Mouse (Mus musculus): ENCODE results near the gene Gba2.
"Not testable (repeated sequence)": the region's sequence is repeated elsewhere in the genome, so short reads cannot be mapped to it uniquely, and the experiment has no call there.

Gba2 gene

DNA sequence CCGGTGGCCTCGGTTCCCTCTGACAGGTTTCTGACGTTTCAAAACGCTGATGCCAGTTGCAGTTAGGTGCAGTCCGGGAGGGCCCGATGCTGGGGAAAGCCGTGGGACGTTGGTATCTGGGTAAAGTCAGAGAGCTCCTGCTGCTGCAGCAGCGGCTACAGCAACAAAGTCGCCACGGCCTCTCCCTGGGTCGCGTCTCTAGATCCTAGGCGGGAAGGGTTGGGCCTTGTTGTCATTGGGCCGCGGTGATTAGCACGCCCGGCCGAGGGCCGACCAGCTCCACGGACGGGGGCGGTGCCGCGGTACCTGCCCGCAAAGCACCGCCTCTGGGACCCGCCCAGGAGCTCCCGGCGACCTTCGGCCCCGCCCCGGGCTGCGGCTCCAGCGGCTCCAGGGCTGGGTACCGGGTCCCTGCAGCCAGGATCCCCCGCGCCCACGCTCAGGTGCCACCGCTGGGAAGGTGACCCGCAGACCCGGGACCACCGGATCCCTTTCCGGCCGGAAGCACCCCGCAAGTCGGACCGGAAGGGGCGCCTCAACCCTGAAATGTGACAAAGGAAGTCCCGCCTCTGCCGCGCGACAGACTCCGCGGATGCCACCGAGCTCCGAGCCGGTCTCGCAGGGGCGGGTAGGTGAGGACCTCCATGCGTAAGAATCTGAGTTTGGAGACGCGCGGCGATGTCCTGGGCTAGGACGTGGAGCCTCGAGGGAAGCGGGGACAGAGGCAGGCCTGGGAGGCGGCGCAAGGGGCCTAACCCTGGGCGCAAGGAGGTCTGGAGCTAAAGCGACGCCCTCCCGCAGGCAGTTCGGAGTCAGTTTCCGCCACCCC is at the start of gene Gba2, which contains the start of gene Rgp1:
TSS of gene Gba2 (minus strand) at position 498 of the 829 bp plus-strand sequence.
TSS of gene Rgp1 (plus strand) at position 340 of the 829 bp plus-strand sequence.
- DNase-seq (ENCODE audit: low read depth, low spot score): peak; percentile 74

GRCm38 (mm10) chr4:43620146-43620778 is 41.6 kb upstream of the Gba2 start:
- no peak for DNase-seq (ENCODE audit: low read depth, low spot score)

DNA sequence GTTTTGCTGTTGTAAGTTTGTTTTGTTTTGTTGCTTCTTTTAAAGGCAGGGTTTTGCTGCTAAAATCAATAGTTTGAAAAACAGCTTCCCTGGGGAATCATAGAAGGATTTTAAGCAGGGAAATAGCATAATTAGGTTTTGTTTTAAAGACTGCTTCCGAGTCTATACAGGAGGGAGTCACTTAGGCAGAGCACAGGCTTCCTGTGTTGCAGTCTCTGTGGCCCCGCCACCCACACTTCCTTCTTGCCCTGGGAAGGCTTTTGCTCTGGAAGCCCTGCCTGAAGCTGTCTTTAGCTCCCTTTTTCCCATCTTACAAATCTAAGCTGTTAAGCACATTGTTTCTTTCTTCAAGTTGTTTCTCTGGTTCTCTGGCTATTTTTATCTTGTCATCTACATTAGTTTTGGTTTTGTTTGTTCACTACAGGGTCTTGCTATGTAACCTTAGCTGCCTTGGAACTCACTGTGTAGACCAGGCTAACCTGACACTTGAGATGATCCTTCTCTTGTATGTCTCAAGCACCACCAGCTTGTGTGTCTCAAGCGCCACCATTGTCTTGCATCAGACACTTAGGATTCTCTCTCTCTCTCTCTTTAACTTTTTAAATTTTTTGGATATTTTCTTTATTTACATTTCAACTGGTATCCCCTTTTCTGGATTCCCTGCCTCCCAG is 34.5 kb upstream of the Gba2 start:
- DNase-seq (ENCODE audit: low read depth, low spot score): no peak

GRCm38 (mm10) chr4:43612534-43612933 is 33.9 kb upstream of the Gba2 start:
- DNase-seq (ENCODE audit: low read depth, low spot score): no peak

DNA sequence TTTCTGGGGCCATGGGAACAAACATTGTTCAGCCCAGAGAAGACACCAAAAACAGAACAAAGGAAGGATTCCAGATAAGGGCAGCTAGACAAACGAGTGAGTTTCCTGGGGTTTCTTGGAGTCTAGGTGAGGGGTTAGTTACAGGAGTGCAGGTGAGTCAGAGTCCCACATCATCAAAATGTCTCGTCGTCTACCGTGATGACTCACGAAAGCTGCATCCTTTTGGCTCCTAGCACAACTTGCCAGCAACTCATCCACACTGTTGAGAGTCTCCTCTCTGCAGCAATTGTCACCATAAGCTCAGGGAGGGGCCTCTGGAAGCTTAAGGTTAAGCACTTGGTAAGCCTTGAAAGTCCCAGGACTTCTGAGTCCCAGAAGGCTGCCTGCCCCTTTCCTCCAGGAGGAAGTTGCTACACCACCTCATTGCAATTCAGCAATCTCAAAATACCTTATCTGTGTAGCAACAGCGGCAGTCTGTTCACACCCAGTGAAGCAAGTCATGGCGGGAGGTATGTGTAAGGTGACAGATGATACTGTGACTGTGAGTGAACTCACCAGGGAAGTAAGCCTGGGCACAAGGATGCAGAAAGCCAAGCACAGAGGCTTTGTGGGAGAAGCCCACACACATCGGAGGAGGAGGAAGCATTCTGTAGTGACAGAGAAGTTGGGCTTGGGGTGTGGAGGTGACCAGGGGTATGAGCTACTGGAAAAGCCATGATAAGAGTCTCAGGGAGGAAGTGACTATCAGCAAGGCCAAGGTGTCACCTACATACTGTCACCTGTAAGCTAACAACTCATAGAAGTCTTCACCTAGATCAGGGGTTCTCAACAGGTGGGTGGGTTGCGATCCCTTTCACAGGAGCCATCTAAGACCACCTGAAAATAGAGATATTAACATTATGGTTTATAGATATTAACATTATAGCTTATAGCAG is 26.3 kb upstream of the Gba2 start:
- no peak for DNase-seq (ENCODE audit: low read depth, low spot score)

DNA sequence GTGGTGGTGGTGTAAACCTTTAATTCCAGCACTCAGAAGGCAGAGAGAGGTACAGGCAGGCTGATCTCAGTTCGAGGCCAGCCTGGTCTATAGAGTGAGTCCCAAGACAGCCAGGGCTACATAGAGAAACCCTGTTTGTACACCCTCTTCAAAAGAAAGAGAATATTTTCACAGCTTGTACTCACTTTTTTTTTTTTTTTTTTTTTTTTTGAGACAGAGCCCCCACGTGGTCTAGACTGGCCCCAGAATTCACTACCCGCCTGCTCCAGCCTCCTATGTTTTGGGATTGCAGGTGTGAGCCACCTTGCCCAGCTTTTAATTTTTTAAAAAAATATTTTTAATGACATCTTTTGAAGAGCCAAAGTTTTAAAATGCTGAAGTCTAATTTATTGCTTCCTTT is 25.4 kb upstream of the Gba2 start:
- no peak for DNase-seq (ENCODE audit: low read depth, low spot score)

DNA sequence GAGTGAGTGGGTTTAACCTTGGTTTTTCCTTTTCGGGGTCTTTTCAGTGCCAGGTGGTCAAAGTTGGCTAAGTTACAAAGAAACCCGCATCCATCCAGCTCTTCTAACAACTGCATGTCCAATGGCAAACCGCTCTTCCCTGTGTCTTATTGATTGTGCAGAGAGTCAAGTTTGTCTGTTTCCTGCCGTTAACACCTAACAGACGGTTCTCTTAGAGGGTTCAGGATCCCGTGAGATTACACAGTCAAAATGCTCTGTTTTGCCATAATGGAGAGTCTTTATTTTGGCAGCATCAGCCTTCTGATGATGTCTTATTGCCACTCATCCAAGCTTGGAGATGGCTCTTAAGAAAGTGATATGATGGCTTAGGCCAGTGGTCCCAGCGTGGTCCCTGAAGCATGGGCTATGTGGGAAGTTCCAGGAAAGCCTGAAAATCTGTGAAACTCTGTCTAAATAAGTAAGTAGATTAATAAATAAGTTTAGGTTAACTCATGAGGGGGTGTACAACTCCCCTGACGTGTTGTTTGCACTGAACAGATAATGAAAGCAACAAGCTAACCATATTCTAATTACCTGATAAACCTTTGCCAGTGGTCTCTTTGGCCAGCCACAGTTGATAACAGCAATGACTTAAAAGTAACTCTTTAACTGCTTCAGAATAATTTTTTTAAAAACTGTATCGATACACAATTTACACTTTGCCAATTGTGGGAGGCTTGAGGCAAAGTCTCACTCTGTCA is 21.7 kb upstream of the Gba2 start:
- DNase-seq (ENCODE audit: low read depth, low spot score): no peak

DNA sequence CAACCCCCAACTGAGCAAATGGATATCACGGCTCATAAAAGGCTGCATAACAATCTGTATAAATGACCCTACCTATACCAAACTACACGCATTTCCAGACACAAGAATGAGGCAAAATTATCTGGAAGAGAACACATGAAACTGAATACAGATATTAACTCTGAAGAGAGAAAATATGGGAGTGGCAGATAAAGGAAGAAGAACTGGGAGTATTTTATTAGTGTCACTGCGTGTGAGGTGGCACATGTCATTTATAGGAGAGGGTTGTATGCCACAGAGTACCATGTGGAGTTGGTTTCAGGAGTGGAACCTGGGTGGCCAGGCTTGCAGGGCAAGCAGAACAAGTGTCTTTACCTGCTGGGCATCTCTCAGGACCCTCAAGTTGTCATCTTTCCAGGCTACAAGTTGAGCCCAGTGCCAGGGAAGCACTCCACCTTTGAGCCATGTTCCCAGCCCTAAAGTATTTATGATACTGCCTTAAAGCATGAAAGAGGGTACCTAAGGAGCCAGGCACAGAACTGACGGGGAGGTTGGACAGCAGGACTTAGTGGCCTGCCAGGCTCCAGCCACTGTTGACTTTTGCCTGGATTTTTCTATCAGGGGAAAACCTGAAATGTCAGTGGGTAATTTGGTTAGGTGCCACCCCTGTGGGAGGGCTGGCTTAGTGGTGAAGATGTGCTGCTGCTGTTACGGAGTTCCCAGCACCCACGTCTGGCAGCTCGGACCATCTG is 20.1 kb upstream of the Gba2 start:
- no peak for DNase-seq (ENCODE audit: low read depth, low spot score)

DNA sequence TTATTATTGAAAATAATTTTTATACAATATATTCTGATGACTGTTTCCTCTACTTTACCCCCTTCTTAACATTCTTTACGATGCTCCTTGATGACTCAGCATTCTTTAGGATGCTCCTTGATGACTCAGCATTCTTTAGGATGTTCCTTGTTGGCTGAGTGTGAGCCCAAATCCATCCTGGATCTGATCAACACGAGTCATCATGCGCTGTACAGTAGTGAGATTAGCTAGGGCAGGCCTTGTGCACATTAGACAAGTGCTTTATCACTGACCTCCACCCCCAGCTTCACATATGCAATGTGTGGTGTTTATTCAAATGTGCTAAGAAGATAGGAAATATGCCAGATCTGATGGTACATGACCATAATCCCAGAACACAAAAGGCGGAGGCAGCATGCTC is 19.5 kb upstream of the Gba2 start:
- DNase-seq (ENCODE audit: low read depth, low spot score): no peak

GRCm38 (mm10) chr4:43596597-43596996 is 17.9 kb upstream of the Gba2 start:
- DNase-seq (ENCODE audit: low read depth, low spot score): not testable (repeated sequence)

DNA sequence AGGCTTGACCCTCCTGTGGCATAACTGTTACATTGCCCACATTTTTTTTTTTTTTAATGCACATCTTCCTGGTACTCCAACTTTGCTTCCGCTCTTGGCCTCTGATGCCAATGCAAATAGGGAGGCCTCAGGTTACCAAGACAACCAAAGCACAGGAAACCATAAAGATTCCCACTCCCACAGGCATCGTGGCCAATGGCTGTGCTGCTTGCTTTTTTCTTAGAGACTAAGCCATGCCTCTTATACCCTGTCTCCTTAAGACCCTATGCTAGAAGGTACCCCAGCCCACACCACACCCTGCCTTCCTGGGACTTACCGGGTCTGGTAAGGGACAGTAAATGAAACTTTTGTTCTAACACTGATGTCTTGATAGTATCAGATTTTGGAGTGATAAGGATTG is 14.8 kb upstream of the Gba2 start:
- DNase-seq (ENCODE audit: low read depth, low spot score): no peak

DNA sequence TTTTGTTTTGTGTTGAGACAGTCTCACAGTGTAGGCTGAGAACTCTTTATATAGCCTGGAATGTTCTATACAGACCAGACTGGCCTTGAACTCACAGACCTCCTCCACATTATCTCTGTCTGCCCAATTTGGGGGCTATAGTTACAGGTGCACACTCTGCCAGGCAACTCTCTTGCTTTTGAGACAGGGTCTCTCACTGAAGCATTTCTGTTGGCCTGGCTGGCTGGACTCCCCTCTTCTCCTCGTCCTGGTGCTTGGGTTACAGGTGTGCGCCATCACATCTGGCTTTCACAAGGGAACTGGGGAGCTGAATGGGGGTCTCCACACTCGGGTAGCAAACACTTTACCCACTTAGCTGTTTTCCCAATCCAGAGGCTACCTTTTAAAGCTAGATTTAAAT is 13.3 kb upstream of the Gba2 start:
- DNase-seq (ENCODE audit: low read depth, low spot score): no peak

DNA sequence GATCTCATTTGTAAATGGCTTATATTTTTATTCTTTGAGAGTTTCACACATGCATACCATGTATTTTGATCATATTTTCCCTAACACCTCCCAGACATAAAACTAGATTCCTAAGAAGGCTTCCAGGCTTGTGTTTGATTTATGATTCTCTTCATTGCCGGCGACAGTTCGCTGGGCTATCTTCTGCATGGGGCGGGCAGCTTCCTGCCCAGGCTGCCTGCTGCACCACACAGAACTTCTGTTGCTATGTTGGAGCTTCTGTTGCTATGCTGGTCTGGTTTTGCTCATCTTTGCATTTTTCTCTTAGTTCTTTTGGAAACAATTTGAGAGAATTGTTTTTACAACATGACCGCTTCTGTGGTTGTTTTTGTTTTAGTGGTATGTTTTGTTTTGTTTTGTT is 12.9 kb upstream of the Gba2 start:
- no peak for DNase-seq (ENCODE audit: low read depth, low spot score)

DNA sequence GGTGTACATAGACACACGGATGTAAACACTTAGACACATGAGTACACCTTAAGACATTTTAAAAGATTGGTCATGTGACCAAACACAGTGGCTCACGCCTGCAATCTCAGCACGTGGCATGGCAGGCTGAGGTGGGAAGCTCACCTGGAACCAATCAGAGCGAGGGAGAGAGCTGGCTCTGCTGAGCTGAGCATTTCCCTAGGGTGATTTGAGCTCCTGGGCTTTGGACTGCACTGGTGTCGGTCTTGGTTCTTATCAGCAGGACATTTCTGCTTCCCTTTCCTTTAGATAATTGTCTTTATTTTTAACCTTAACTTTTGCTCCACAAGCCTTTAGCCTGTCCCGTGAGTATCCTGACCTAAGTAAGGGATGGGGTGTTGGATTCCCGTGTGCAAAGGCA is 9.0 kb upstream of the Gba2 start:
- no peak for DNase-seq (ENCODE audit: low read depth, low spot score)

- DNase-seq (ENCODE audit: low read depth, low spot score): no peak
Measured at GRCm38 (mm10) chr4:43586411-43586810, 7.7 kb upstream of the Gba2 start.

- DNase-seq (ENCODE audit: low read depth, low spot score): no peak
Measured at GRCm38 (mm10) chr4:43585682-43586081, 7.0 kb upstream of the Gba2 start.

GRCm38 (mm10) chr4:43584444-43585416 is 6.1 kb upstream of the Gba2 start, which contains the start of gene Msmp:
TSS of gene Msmp (minus strand) at chr4:43584494.
- DNase-seq (ENCODE audit: low read depth, low spot score): no peak

DNA sequence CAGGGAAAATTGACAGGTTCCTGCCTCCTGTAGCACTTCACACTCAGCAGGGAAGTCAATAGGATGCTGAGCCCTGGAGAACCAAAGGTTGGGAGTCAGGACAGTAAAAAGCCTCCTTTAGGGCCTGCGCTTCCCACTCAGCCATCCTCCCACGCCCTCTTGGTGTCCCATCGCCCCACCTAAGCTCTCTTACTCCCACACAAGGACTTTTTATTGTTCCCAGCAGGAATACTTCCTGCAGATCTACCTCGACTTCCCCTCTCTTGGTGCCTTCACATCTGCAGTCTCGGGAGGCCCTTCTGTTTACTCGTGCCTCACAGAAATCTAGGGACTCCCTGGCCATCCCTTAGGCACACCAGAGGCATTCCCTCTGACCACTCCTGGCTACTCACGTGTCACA is 4.7 kb upstream of the Gba2 start:
- no peak for DNase-seq (ENCODE audit: low read depth, low spot score)

DNA sequence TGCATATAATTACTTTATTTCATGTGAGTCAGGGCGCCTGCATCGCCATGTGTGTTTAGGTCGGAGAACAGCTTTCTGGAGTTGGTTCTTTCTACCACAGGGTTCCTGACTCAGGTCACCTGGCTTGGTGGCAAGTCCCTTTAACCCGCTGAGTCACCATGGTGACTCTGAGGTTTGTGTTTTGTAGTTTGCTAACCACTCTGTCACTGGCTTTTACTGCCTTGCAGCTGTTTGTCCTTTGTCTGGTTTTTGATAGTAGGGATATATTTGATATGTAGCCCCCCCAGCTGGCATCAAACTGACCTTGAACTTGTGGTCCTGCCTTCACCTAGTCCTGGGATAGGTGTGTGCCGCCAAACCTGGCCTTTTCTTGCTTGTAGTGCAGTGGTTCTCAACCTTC is 3.6 kb upstream of the Gba2 start:
- DNase-seq (ENCODE audit: low read depth, low spot score): no peak
